Mouse (Mus musculus) forebrain, embryonic 12.5 days (tissue): ENCODE data around the gene Plekha6. TPM values are rescaled to one million over a fixed set of nuclear protein-coding genes. Genes with fewer than 3 reads are reported as not detected.

Source experiments
- ATAC-seq: fragments of 200-750 bp; cut with Nextera tagmentation; 2 replicates; pipeline ENCODE4 v1.8.0; 2017; ENCODE audit warnings: moderate TSS enrichment; ENCODE audit not compliant: low FRiP score
- H3K27ac ChIP-seq: fragments of 300-500 bp; sonication (generic); 2 replicates; pipeline ENCODE4 v1.5.1; 2016; ENCODE audit warnings: mild to moderate bottlenecking
- H3K27me3 ChIP-seq: fragments of 300-500 bp; sonication (generic); 2 replicates; pipeline ENCODE4 v1.6.1; 2016; ENCODE audit warnings: mild to moderate bottlenecking
- H3K36me3 ChIP-seq: fragments of 300-500 bp; sonication (generic); replicated peaks from 2 replicates; pipeline ENCODE4 v1.6.1; 2016; ENCODE audit warnings: mild to moderate bottlenecking
- H3K4me1 ChIP-seq: fragments of 300-500 bp; sonication (generic); 2 replicates; pipeline ENCODE4 v1.6.1; 2016
- H3K4me2 ChIP-seq: fragments of 300-500 bp; sonication (generic); 2 replicates; pipeline ENCODE4 v1.6.1; 2016; ENCODE audit warnings: mild to moderate bottlenecking, moderate library complexity
- H3K4me3 ChIP-seq: fragments of 300-500 bp; sonication (generic); replicated peaks from 2 replicates; pipeline ENCODE4 v1.5.1; 2016; ENCODE audit warnings: mild to moderate bottlenecking
- H3K9ac ChIP-seq: fragments of 300-500 bp; sonication (generic); 2 replicates; pipeline ENCODE4 v1.6.1; 2016; ENCODE audit warnings: mild to moderate bottlenecking
- H3K9me3 ChIP-seq: fragments of 300-500 bp; sonication (generic); 2 replicates; pipeline ENCODE4 v1.6.1; 2016
- whole genome bisulfite sequencing: fragments of 180-500 bp; shearing (Covaris S2); methylation state at CpG from one replicate; pipeline ENCODE4 v1.1.7; 2016; 5-methylcytosine and 5-hydroxymethylcytosine counted together
- polyA plus RNA-seq: library from polyadenylated mRNA; unstranded; fragments of >200 nt; fragmentation: Nextera tagmentation; extraction: Ambion mirVana; gene quantifications from 2 replicates; pipeline ENCODE4 v1.2.1, GENCODE M21; 2016

Plekha6 gene
- polyA plus RNA-seq, 1 experiment from 2014 or later, result 20.6 TPM

- H3K9ac ChIP-seq, result no peak overlapping the region
- H3K36me3 ChIP-seq, result no peaks in the 10 kb centered on the region
- peaks cover 41% of the 10 kb centered on the region for H3K27me3 ChIP-seq
- ATAC-seq, result no peak
- no peaks in the 10 kb centered on the region for H3K9me3 ChIP-seq
- H3K4me3 ChIP-seq, result no peak overlapping the region
- H3K27ac ChIP-seq, result no peak overlapping the region
- no peak overlapping the region for H3K4me2 ChIP-seq
- no peaks in the 10 kb centered on the region; the same call in 1 of the 2 replicates for H3K4me1 ChIP-seq
- WGBS, result 77% methylated on average over 6 of the region's 6 CpGs
Observed at GRCm38 (mm10) chr1:133175150-133175549, 11.1 kb downstream of the Plekha6 start.

GRCm38 (mm10) chr1:133177480-133178172, 13.6 kb downstream of the Plekha6 start:
- Histone ChIP-seq H3K9me3 (no peaks in the 10 kb centered on the region), H3K27ac (no peak overlapping the region), H3K36me3 (no peaks in the 10 kb centered on the region), H3K9ac (no peak overlapping the region), H3K27me3 (peaks cover 24% of the 10 kb centered on the region), H3K4me1 (peaks cover 13% of the 10 kb centered on the region), H3K4me3 (no peak overlapping the region), H3K4me2 (no peak overlapping the region)
- 52% methylated on average over 8 of the region's 8 CpGs for WGBS
- no peak for ATAC-seq

- 83% methylated on average over 11 of the region's 11 CpGs for WGBS
- Histone ChIP-seq H3K27ac (no peak overlapping the region), H3K9me3 (no peaks in the 10 kb centered on the region), H3K4me1 (peaks cover 22% of the 10 kb centered on the region), H3K27me3 (peaks cover 24% of the 10 kb centered on the region), H3K4me3 (no peak overlapping the region), H3K9ac (no peak overlapping the region), H3K36me3 (no peaks in the 10 kb centered on the region), H3K4me2 (no peak overlapping the region)
- ATAC-seq, result no peak
Observed at GRCm38 (mm10) chr1:133178732-133179440, 14.9 kb downstream of the Plekha6 start.

- Histone ChIP-seq H3K27ac (peak overlapping the region; percentile 97), H3K4me1 (peaks cover 39% of the 10 kb centered on the region), H3K9ac (peak overlapping the region; percentile 78), H3K27me3 (peaks cover 22% of the 10 kb centered on the region), H3K36me3 (no peaks in the 10 kb centered on the region), H3K9me3 (no peaks in the 10 kb centered on the region), H3K4me2 (peak overlapping the region; percentile 85), H3K4me3 (peak overlapping the region; percentile 60)
- ATAC-seq, result peak; percentile 80
- WGBS, result under 1% methylated on average over 31 of the region's 31 CpGs
Observed at GRCm38 (mm10) chr1:133181072-133182015, 17.3 kb downstream of the Plekha6 start.

GRCm38 (mm10) chr1:133182016-133182705, 18.2 kb downstream of the Plekha6 start:
- H3K4me3 ChIP-seq, result peak overlapping the region; percentile 60
- peak; percentile 57 for ATAC-seq
- H3K36me3 ChIP-seq, result no peaks in the 10 kb centered on the region
- peaks cover 21% of the 10 kb centered on the region for H3K27me3 ChIP-seq
- peaks cover 47% of the 10 kb centered on the region for H3K4me1 ChIP-seq
- WGBS, result 0% methylated on average over 24 of the region's 25 CpGs
- no peaks in the 10 kb centered on the region for H3K9me3 ChIP-seq
- H3K9ac ChIP-seq, result peak overlapping the region; percentile 78
- peak overlapping the region; percentile 97 for H3K27ac ChIP-seq
- peak overlapping the region; percentile 85 for H3K4me2 ChIP-seq

GRCm38 (mm10) chr1:133182706-133183095, 18.7 kb downstream of the Plekha6 start:
- WGBS, result under 1% methylated on average over 16 of the region's 16 CpGs
- Histone ChIP-seq H3K27ac (peak overlapping the region; percentile 97), H3K9ac (peak overlapping the region; percentile 78), H3K36me3 (no peaks in the 10 kb centered on the region), H3K4me3 (peak overlapping the region; percentile 60), H3K4me2 (peak overlapping the region; percentile 85), H3K9me3 (no peaks in the 10 kb centered on the region), H3K4me1 (peaks cover 53% of the 10 kb centered on the region), H3K27me3 (peaks cover 21% of the 10 kb centered on the region)
- ATAC-seq, result peak; percentile 71

- no peaks in the 10 kb centered on the region for H3K9me3 ChIP-seq
- peak overlapping the region; percentile 85 for H3K4me2 ChIP-seq
- no peaks in the 10 kb centered on the region for H3K36me3 ChIP-seq
- 4% methylated on average over 16 of the region's 16 CpGs for WGBS
- peaks cover 15% of the 10 kb centered on the region for H3K27me3 ChIP-seq
- peak overlapping the region; percentile 78 for H3K9ac ChIP-seq
- peak; percentile 42; the same call in 1 of the 2 replicates for ATAC-seq
- peak overlapping the region; percentile 97 for H3K27ac ChIP-seq
- H3K4me3 ChIP-seq, result peak overlapping the region; percentile 60
- peaks cover 59% of the 10 kb centered on the region for H3K4me1 ChIP-seq
Observed at GRCm38 (mm10) chr1:133183141-133183925, 19.3 kb downstream of the Plekha6 start.

- peaks cover 5% of the 10 kb centered on the region; the same call in 1 of the 2 replicates for H3K9me3 ChIP-seq
- WGBS, result 5% methylated on average over 4 of the region's 4 CpGs
- peak overlapping the region; percentile 35 for H3K4me2 ChIP-seq
- H3K36me3 ChIP-seq, result peaks cover 6% of the 10 kb centered on the region
- peaks cover 10% of the 10 kb centered on the region for H3K27me3 ChIP-seq
- peak overlapping the region; percentile 95 for H3K27ac ChIP-seq
- H3K9ac ChIP-seq, result no peak overlapping the region; the same call in 1 of the 2 replicates
- peaks cover 54% of the 10 kb centered on the region for H3K4me1 ChIP-seq
- peak; percentile 90 for ATAC-seq
- no peak overlapping the region for H3K4me3 ChIP-seq
Observed at GRCm38 (mm10) chr1:133187948-133188680, 24.1 kb downstream of the Plekha6 start.

- WGBS, result 79% methylated on average over 8 of the region's 8 CpGs
- Histone ChIP-seq H3K9ac (no peak overlapping the region), H3K36me3 (peaks cover 6% of the 10 kb centered on the region), H3K4me1 (peaks cover 54% of the 10 kb centered on the region), H3K27me3 (peaks cover 16% of the 10 kb centered on the region), H3K4me3 (no peak overlapping the region), H3K9me3 (peaks cover 5% of the 10 kb centered on the region; the same call in 1 of the 2 replicates), H3K27ac (peak overlapping the region; percentile 95), H3K4me2 (peak overlapping the region; percentile 35; the same call in 1 of the 2 replicates)
- ATAC-seq, result no peak
Observed at GRCm38 (mm10) chr1:133188719-133189118, 24.7 kb downstream of the Plekha6 start.

GRCm38 (mm10) chr1:133189471-133189870, 25.5 kb downstream of the Plekha6 start:
- H3K4me1 ChIP-seq, result peaks cover 58% of the 10 kb centered on the region
- no peak overlapping the region for H3K9ac ChIP-seq
- no peak overlapping the region for H3K4me3 ChIP-seq
- peak overlapping the region; percentile 95; the same call in 1 of the 2 replicates for H3K27ac ChIP-seq
- peaks cover 6% of the 10 kb centered on the region for H3K36me3 ChIP-seq
- H3K27me3 ChIP-seq, result peaks cover 22% of the 10 kb centered on the region
- peaks cover 5% of the 10 kb centered on the region; the same call in 1 of the 2 replicates for H3K9me3 ChIP-seq
- no peak overlapping the region for H3K4me2 ChIP-seq
- no peak for ATAC-seq
